In genomic region chr6:58913551-58913950, GRCm38 (mm10) we compare ENCODE assay signal across 27 mouse cellular contexts. TPM values are rescaled to one million over a fixed set of nuclear protein-coding genes. Genes with fewer than 3 reads are reported as not detected.
DNase-seq lines count a peak whose midpoint lies in the region; ATAC-seq lines count a peak whose summit lies in the region.
"Had no signal": no experiment of that assay in that cellular context is flagged by ENCODE, and none has a peak within 500 bp of the region (broad histone marks: within the 10 kb centered on the region; RNA-seq: fewer than 3 reads in every experiment).

No protein-coding gene starts in this region.

- H3K4me2 ChIP-seq in kidney, embryonic 15.5 days = no peak overlapping the region
- no peak overlapping the region for H3K4me2 ChIP-seq in kidney, embryonic 14.5 days (replicated peaks; ENCODE audit: low read depth, low read length)
- H3K4me2 ChIP-seq in lung, embryonic 16.5 days (ENCODE audit: low read depth, low read length) = no peak overlapping the region
- no peak overlapping the region for H3K4me2 ChIP-seq in intestine, embryonic 15.5 days (replicated peaks)
- H3K4me2 ChIP-seq: forebrain, embryonic 13.5 days; heart, embryonic 13.5 days had no signal

- no peaks in the 10 kb centered on the region for H3K27me3 ChIP-seq in kidney, embryonic 15.5 days
- H3K27me3 ChIP-seq in kidney, embryonic 14.5 days (ENCODE audit: control insufficient read depth, insufficient read depth, low read length) = no peaks in the 10 kb centered on the region
- no peaks in the 10 kb centered on the region for H3K27me3 ChIP-seq in lung, embryonic 16.5 days (ENCODE audit: control insufficient read depth, insufficient read depth, low read depth, low read length)
- H3K27me3 ChIP-seq in intestine, embryonic 15.5 days (replicated peaks) = no peaks in the 10 kb centered on the region
- H3K27me3 ChIP-seq: CH12.LX; forebrain, embryonic 13.5 days; heart, embryonic 13.5 days; Patski had no signal

- ATAC-seq in kidney, embryonic 15.5 days (replicated peaks; ENCODE audit: low FRiP score) = peak; percentile 71; the same call in 1 of the 2 replicates
- no peak for ATAC-seq in kidney, embryonic 14.5 days (ENCODE audit: low FRiP score, low TSS enrichment)
- ATAC-seq in lung, embryonic 16.5 days (ENCODE audit: low read depth) = peak; percentile 88
- peak; percentile 74 for ATAC-seq in intestine, embryonic 15.5 days
- ATAC-seq: forebrain, embryonic 13.5 days; forebrain, embryonic 16.5 days; Patski had no signal

- H3K4me1 ChIP-seq in kidney, embryonic 15.5 days = no peaks in the 10 kb centered on the region
- H3K4me1 ChIP-seq in kidney, embryonic 14.5 days (ENCODE audit: control insufficient read depth, insufficient read depth, low read length) = no peaks in the 10 kb centered on the region
- no peaks in the 10 kb centered on the region for H3K4me1 ChIP-seq in lung, embryonic 16.5 days (replicated peaks; ENCODE audit: control insufficient read depth, insufficient read depth, low read length)
- no peaks in the 10 kb centered on the region for H3K4me1 ChIP-seq in intestine, embryonic 15.5 days (replicated peaks)
- H3K4me1 ChIP-seq: forebrain, embryonic 10.5 days; forebrain, embryonic 13.5 days; heart, embryonic 10.5 days; heart, embryonic 13.5 days had no signal

- DNase-seq in kidney, postnatal 10 days = peak; percentile 33
- DNase-seq in kidney, postnatal 36 days = no peak
- DNase-seq in lung, postnatal 10 days = no peak
- DNase-seq in right cerebral cortex, postnatal 36 days (ENCODE audit: low spot score in 2 of 2) = no peak
- DNase-seq: adrenal gland, postnatal 10 days; adrenal gland, postnatal 36 days; B cell, adult 2 months; cerebellum, adult 18-20 months; cerebellum, adult 9-10 months; cerebellum, postnatal 14 days; gastrocnemius, postnatal 10 days; gastrocnemius, postnatal 36 days; heart, adult 2 months; heart, postnatal 14 days; heart, postnatal 4 days had no signal

- H3K9me3 ChIP-seq in kidney, embryonic 15.5 days (replicated peaks) = no peaks in the 10 kb centered on the region
- H3K9me3 ChIP-seq in kidney, embryonic 14.5 days (ENCODE audit: control insufficient read depth, low read length) = no peaks in the 10 kb centered on the region
- no peaks in the 10 kb centered on the region for H3K9me3 ChIP-seq in lung, embryonic 16.5 days (ENCODE audit: control insufficient read depth, low read length)
- no peaks in the 10 kb centered on the region for H3K9me3 ChIP-seq in intestine, embryonic 15.5 days
- H3K9me3 ChIP-seq: forebrain, embryonic 10.5 days; forebrain, embryonic 13.5 days; G1E; heart, embryonic 10.5 days; heart, embryonic 13.5 days had no signal

- H3K36me3 ChIP-seq in kidney, embryonic 15.5 days = no peaks in the 10 kb centered on the region
- H3K36me3 ChIP-seq in kidney, embryonic 14.5 days (ENCODE audit: control insufficient read depth, insufficient read depth, low read length) = no peaks in the 10 kb centered on the region
- no peaks in the 10 kb centered on the region for H3K36me3 ChIP-seq in lung, embryonic 16.5 days (ENCODE audit: control insufficient read depth, insufficient read depth, low read length)
- H3K36me3 ChIP-seq in intestine, embryonic 15.5 days = no peaks in the 10 kb centered on the region
- H3K36me3 ChIP-seq: forebrain, embryonic 10.5 days; G1E had no signal

- 50% methylated on average over 3 of the region's 3 CpGs for WGBS in kidney, embryonic 15.5 days
- WGBS in kidney, embryonic 14.5 days = 57% methylated on average over 3 of the region's 3 CpGs
- WGBS in lung, embryonic 16.5 days = 45% methylated on average over 3 of the region's 3 CpGs
- 45% methylated on average over 3 of the region's 3 CpGs for WGBS in intestine, embryonic 15.5 days

- H3K27ac ChIP-seq in kidney, embryonic 15.5 days = no peak overlapping the region
- H3K27ac ChIP-seq in kidney, embryonic 14.5 days (ENCODE audit: low read depth, low read length) = no peak overlapping the region
- no peak overlapping the region for H3K27ac ChIP-seq in lung, embryonic 16.5 days (ENCODE audit: low read length)
- H3K27ac ChIP-seq in intestine, embryonic 15.5 days = no peak overlapping the region
- H3K27ac ChIP-seq: forebrain, embryonic 10.5 days; forebrain, embryonic 13.5 days; heart, adult 2 months; heart, embryonic 10.5 days; heart, embryonic 13.5 days had no signal

- no peak overlapping the region for H3K4me3 ChIP-seq in kidney, embryonic 15.5 days (replicated peaks)
- no peak overlapping the region for H3K4me3 ChIP-seq in kidney, embryonic 14.5 days (ENCODE audit: low read length)
- no peak overlapping the region for H3K4me3 ChIP-seq in lung, embryonic 16.5 days (ENCODE audit: low read length)
- H3K4me3 ChIP-seq in intestine, embryonic 15.5 days (replicated peaks) = no peak overlapping the region
- H3K4me3 ChIP-seq: forebrain, embryonic 10.5 days; forebrain, embryonic 13.5 days; heart, adult 2 months; heart, embryonic 10.5 days; heart, embryonic 13.5 days had no signal

- no peak overlapping the region for H3K9ac ChIP-seq in kidney, embryonic 15.5 days
- no peak overlapping the region for H3K9ac ChIP-seq in kidney, embryonic 14.5 days (ENCODE audit: low read depth, low read length)
- H3K9ac ChIP-seq in lung, embryonic 16.5 days (ENCODE audit: low read length) = no peak overlapping the region
- H3K9ac ChIP-seq in intestine, embryonic 15.5 days = no peak overlapping the region
- H3K9ac ChIP-seq: forebrain, embryonic 13.5 days; heart, embryonic 13.5 days had no signal

RNA-seq across cellular contexts. Expression of gene Nap1l5, which starts 6.7 kb away (rescaled TPM):
- polyA plus RNA-seq in kidney, embryonic 15.5 days (2015; fragmentation: Nextera tagmentation; extraction: Ambion mirVana) = 1.1 and 3.8 TPM in 2 replicates
- 0.44 and 1.1 TPM in 2 replicates for polyA plus RNA-seq in kidney, embryonic 14.5 days (2014; fragmentation: Nextera tagmentation; extraction: Ambion mirVana)
- polyA plus RNA-seq in lung, embryonic 16.5 days (2015; fragmentation: Nextera tagmentation; extraction: Ambion mirVana) = 1.7 and 2.6 TPM in 2 replicates
- 10.3 and 14.5 TPM in 2 replicates for polyA plus RNA-seq in intestine, embryonic 15.5 days (2015; fragmentation: Nextera tagmentation; extraction: Ambion mirVana)
- polyA plus RNA-seq: G1E, Patski had no signal
